Mouse (Mus musculus) liver, embryonic 13.5 days (tissue): ENCODE data around the gene Mrgprf. TPM values are rescaled to one million over a fixed set of nuclear protein-coding genes. Genes with fewer than 3 reads are reported as not detected.

Experiments
- ATAC-seq: fragments of 200-750 bp; cut with Nextera tagmentation; 2 replicates; pipeline ENCODE4 v1.8.0; 2017; ENCODE audit warnings: low read depth, mild to moderate bottlenecking, moderate number of reproducible peaks, moderate library complexity
- DNase-seq: peaks from one replicate; pipeline ENCODE4 v3.0.0; 2022
- H3K27ac ChIP-seq: fragments of 300-500 bp; sonication (generic); 2 replicates; pipeline ENCODE4 v1.5.1; 2015; ENCODE audit warnings: moderate library complexity, mild to moderate bottlenecking, inconsistent platforms
- H3K27me3 ChIP-seq: fragments of 300-500 bp; sonication (generic); 2 replicates; pipeline ENCODE4 v1.6.1; 2015; ENCODE audit warnings: mild to moderate bottlenecking, inconsistent platforms
- H3K36me3 ChIP-seq: fragments of 300-500 bp; sonication (generic); 2 replicates; pipeline ENCODE4 v1.6.1; 2015; ENCODE audit warnings: mild to moderate bottlenecking, inconsistent platforms
- H3K4me1 ChIP-seq: fragments of 300-500 bp; sonication (generic); replicated peaks from 2 replicates; pipeline ENCODE4 v1.6.1; 2015; ENCODE audit warnings: inconsistent platforms
- H3K4me2 ChIP-seq: fragments of 300-500 bp; sonication (generic); 2 replicates; pipeline ENCODE4 v1.6.1; 2015; ENCODE audit warnings: inconsistent platforms, mild to moderate bottlenecking, moderate library complexity
- H3K4me3 ChIP-seq: fragments of 300-500 bp; sonication (generic); replicated peaks from 2 replicates; pipeline ENCODE4 v1.5.1; 2015; ENCODE audit warnings: mild to moderate bottlenecking, inconsistent platforms
- H3K9ac ChIP-seq: fragments of 300-500 bp; sonication (generic); 2 replicates; pipeline ENCODE4 v1.6.1; 2015; ENCODE audit warnings: mild to moderate bottlenecking, inconsistent platforms
- H3K9me3 ChIP-seq: fragments of 300-500 bp; sonication (generic); replicated peaks from 2 replicates; pipeline ENCODE4 v1.6.1; 2016; ENCODE audit warnings: inconsistent platforms
- WGBS: fragments of 180-500 bp; shearing (Covaris S2); methylation state at CpG from one replicate; pipeline ENCODE4 v1.1.7; 2015; ENCODE audit not compliant: insufficient replicate concordance; 5-methylcytosine and 5-hydroxymethylcytosine counted together
- polyA plus RNA-seq: library from polyadenylated mRNA; unstranded; fragments of >200 nt; fragmentation: Nextera tagmentation; extraction: Ambion mirVana; gene quantifications from 2 replicates; pipeline ENCODE4 v1.2.1, GENCODE M21; 2015

Gene Mrgprf
- polyA plus RNA-seq, 1 experiment from 2014 or later = 0.10 TPM

DNA sequence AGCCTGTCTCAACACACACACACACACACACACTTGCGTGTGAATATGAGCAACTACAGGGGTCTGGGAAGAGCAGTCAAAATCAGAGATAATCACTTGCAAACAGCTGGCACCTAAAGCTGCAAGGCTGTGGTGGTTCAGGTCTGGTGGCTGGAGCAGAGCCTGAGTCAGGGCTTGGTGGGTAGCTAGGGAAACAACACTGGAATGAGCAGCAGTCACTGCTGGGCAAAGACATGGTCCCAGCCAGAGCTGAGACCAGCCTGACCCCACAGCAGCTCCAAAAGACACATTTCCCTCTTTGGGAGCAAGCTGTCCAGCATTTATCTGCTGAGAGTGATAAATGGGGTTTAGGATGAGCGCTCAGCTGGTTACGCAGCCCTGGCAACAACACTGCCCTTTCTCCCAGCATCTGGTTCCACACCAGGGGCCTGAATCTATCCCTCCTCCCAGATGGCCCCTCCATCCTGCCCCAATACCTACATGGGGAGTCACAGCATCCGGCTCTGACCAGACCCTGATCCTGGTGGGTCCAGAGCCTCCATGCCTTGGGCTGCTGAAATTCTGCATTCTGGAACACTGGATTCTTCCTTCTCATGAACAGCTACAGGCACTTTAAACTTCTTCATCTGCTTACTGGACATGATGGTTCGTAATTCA is 39.7 kb downstream of the Mrgprf start:
- 77% methylated on average over 5 of the region's 5 CpGs for WGBS
- no peaks in the 10 kb centered on the region for H3K9me3 ChIP-seq
- H3K4me2 ChIP-seq = no peak overlapping the region
- no peaks in the 10 kb centered on the region for H3K36me3 ChIP-seq
- no peaks in the 10 kb centered on the region for H3K4me1 ChIP-seq
- H3K4me3 ChIP-seq = no peak overlapping the region
- DNase-seq = no peak
- H3K9ac ChIP-seq = no peak overlapping the region
- no peak overlapping the region for H3K27ac ChIP-seq
- no peak for ATAC-seq
- H3K27me3 ChIP-seq = no peaks in the 10 kb centered on the region

Other genes with a start within 250 kb of the Mrgprf start
- gene 1810010D01Rik, start 92.7 kb upstream of the Mrgprf start, polyA plus RNA-seq = 0.23 and 0.34 TPM in 2 replicates
- 1.9 and 2.3 TPM in 2 replicates for gene Tpcn2, start 16.8 kb upstream of the Mrgprf start, polyA plus RNA-seq
- gene Mrgprd, start 14.0 kb downstream of the Mrgprf start, polyA plus RNA-seq = not detected in 2 replicates